Mouse (Mus musculus) midbrain, postnatal 0 days (tissue): ENCODE data around the gene Sf3a2. TPM values are rescaled to one million over a fixed set of nuclear protein-coding genes. Genes with fewer than 3 reads are reported as not detected.

Source experiments
- ATAC-seq: fragments of 200-750 bp; cut with Nextera tagmentation; 2 replicates; pipeline ENCODE4 v1.8.0; 2017; ENCODE audit warnings: moderate number of reproducible peaks, mild to moderate bottlenecking, moderate TSS enrichment, moderate library complexity; ENCODE audit not compliant: low FRiP score
- DNase-seq: peaks from one replicate; pipeline ENCODE4 v3.0.0-alpha.2; 2015; ENCODE audit warnings: low spot score
- H3K27ac ChIP-seq: fragments of 300-500 bp; sonication (generic); 2 replicates; pipeline ENCODE4 v1.5.1; 2014; ENCODE audit warnings: low read depth, mild to moderate bottlenecking, low read length, mixed read lengths
- H3K27me3 ChIP-seq: fragments of 300-500 bp; sonication (generic); 2 replicates; pipeline ENCODE4 v1.6.1; 2014; ENCODE audit warnings: low read length, control low read depth, mixed read lengths; ENCODE audit not compliant: insufficient read depth
- H3K36me3 ChIP-seq: fragments of 300-500 bp; sonication (generic); 2 replicates; pipeline ENCODE4 v1.6.1; 2014; ENCODE audit warnings: low read length, control low read depth, mixed read lengths; ENCODE audit not compliant: insufficient read depth
- H3K4me1 ChIP-seq: fragments of 300-500 bp; sonication (generic); 2 replicates; pipeline ENCODE4 v1.6.1; 2014; ENCODE audit warnings: mild to moderate bottlenecking, control low read depth, antibody characterized with exemption, low read length, mixed read lengths; ENCODE audit not compliant: insufficient read depth
- H3K4me2 ChIP-seq: fragments of 300-500 bp; sonication (generic); 2 replicates; pipeline ENCODE4 v1.6.1; 2014; ENCODE audit warnings: low read depth, mild to moderate bottlenecking, low read length, mixed read lengths; ENCODE audit not compliant: poor library complexity, severe bottlenecking
- H3K4me3 ChIP-seq: fragments of 300-500 bp; sonication (generic); 2 replicates; pipeline ENCODE4 v1.5.1; 2014; ENCODE audit warnings: low read depth, mild to moderate bottlenecking, low read length, moderate library complexity
- H3K9ac ChIP-seq: fragments of 300-500 bp; sonication (generic); replicated peaks from 2 replicates; pipeline ENCODE4 v1.6.1; 2014; ENCODE audit warnings: mild to moderate bottlenecking, low read length, moderate library complexity, mixed read lengths; ENCODE audit not compliant: poor library complexity, severe bottlenecking
- H3K9me3 ChIP-seq: fragments of 300-500 bp; sonication (generic); 2 replicates; pipeline ENCODE4 v1.6.1; 2016; ENCODE audit warnings: low read length, control low read depth
- CTCF ChIP-seq: IDR thresholded peaks from 2 replicates; pipeline ENCODE4 v1.5.1; 2016; ENCODE audit warnings: antibody characterized with exemption, mild to moderate bottlenecking
- WGBS: fragments of 180-500 bp; shearing (Covaris S2); extraction: QIAGEN DNeasy Blood & Tissue Kit; methylation state at CpG from one replicate; pipeline ENCODE4 v1.1.7; 2014; 5-methylcytosine and 5-hydroxymethylcytosine counted together
- polyA plus RNA-seq: library from polyadenylated mRNA; unstranded; fragments of >200 nt; fragmentation: Nextera tagmentation; extraction: Ambion mirVana; gene quantifications from 2 replicates; pipeline ENCODE4 v1.2.1, GENCODE M21; 2015
- total RNA-seq: library from RNA; depleted of rRNA; stranded (reverse); fragments of >200 nt; gene quantifications from 2 replicates; pipeline ENCODE4 v1.2.3, GENCODE M21; 2014

Gene Sf3a2
- total and polyA plus RNA-seq, 2 experiments from 2014 or later: 18.3 to 64.3 TPM

GRCm38 (mm10) chr10:80779565-80779964, 18.4 kb upstream of the Sf3a2 start:
- Histone ChIP-seq H3K27ac (no peak overlapping the region), H3K9ac (no peak overlapping the region), H3K27me3 (no peaks in the 10 kb centered on the region), H3K9me3 (no peaks in the 10 kb centered on the region), H3K36me3 (peaks cover 83% of the 10 kb centered on the region), H3K4me3 (no peak overlapping the region), H3K4me1 (no peaks in the 10 kb centered on the region), H3K4me2 (no peak overlapping the region)
- no peak for DNase-seq
- TF ChIP-seq CTCF: no peak
- no peak for ATAC-seq

GRCm38 (mm10) chr10:80784302-80784701, 13.7 kb upstream of the Sf3a2 start:
- Histone ChIP-seq H3K27ac (no peak overlapping the region), H3K4me2 (no peak overlapping the region), H3K9me3 (no peaks in the 10 kb centered on the region), H3K4me3 (no peak overlapping the region), H3K27me3 (no peaks in the 10 kb centered on the region), H3K4me1 (no peaks in the 10 kb centered on the region), H3K36me3 (peaks cover 95% of the 10 kb centered on the region), H3K9ac (no peak overlapping the region)
- ATAC-seq (no peak), DNase-seq (no peak)
- WGBS: 100% methylated on average over 2 of the region's 2 CpGs
- TF ChIP-seq CTCF: no peak

DNA sequence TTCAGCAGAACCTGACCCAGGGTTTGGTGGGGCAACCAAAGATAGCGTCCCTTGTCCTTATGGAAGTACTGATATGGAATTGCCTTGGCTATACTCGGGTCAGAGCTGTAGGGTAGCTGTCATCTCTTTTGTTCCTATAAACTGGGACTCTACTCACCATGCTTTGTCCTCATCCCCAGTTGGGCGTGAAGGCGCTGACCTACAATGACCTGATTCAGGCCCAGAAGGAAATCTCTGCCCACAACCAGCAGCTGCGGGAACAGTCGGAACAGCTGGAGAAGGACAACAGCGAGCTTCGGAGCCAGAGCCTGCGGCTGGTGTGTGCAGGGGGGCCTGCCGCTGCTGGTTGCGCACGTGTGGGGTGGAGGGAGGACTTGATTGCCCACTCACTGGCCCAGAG, 13.1 kb upstream of the Sf3a2 start:
- 74% methylated on average over 12 of the region's 12 CpGs for WGBS
- no peak overlapping the region for H3K27ac ChIP-seq
- no peak for TF ChIP-seq CTCF

DNA sequence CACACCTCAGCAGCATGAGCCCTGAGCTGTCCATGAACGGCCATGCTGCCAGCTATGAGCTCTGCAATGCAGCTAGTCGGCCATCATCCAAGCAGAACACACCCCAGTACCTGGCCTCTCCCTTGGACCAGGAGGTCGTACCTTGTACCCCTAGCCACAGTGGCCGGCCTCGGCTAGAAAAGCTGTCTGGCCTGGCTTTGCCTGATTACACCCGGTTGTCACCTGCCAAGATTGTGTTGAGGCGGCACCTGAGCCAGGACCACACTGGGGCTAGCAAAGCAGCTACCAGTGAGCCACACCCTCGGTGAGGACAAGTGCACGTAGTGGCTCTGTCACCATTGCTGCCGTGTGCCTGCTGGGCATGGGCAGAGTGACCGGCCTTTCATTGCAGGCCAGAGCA, 12.0 kb upstream of the Sf3a2 start:
- H3K9me3 ChIP-seq: no peaks in the 10 kb centered on the region
- WGBS: 97% methylated on average over 11 of the region's 11 CpGs
- no peak for ATAC-seq

More for the DNA sequence above, 13.1 kb upstream of the Sf3a2 start:
- Histone ChIP-seq H3K4me2 (no peak overlapping the region), H3K36me3 (peaks cover 94% of the 10 kb centered on the region), H3K4me3 (no peak overlapping the region), H3K9me3 (no peaks in the 10 kb centered on the region), H3K27me3 (no peaks in the 10 kb centered on the region), H3K4me1 (no peaks in the 10 kb centered on the region), H3K9ac (no peak overlapping the region)
- DNase-seq: no peak
- no peak for ATAC-seq

GRCm38 (mm10) chr10:80787517-80787916, 10.5 kb upstream of the Sf3a2 start:
- TF ChIP-seq CTCF: no peak
- H3K4me3 ChIP-seq: no peak overlapping the region
- ATAC-seq (no peak), DNase-seq (no peak)
- H3K36me3 ChIP-seq: peaks cover 95% of the 10 kb centered on the region
- H3K9me3 ChIP-seq: no peaks in the 10 kb centered on the region
- H3K4me1 ChIP-seq: no peaks in the 10 kb centered on the region
- H3K9ac ChIP-seq: no peak overlapping the region
- no peaks in the 10 kb centered on the region for H3K27me3 ChIP-seq
- 79% methylated on average over 2 of the region's 2 CpGs for WGBS
- no peak overlapping the region for H3K4me2 ChIP-seq
- no peak overlapping the region for H3K27ac ChIP-seq

More for the DNA sequence above, 12.0 kb upstream of the Sf3a2 start:
- no peak overlapping the region for H3K27ac ChIP-seq
- no peaks in the 10 kb centered on the region for H3K27me3 ChIP-seq
- H3K4me1 ChIP-seq: no peaks in the 10 kb centered on the region
- no peak for DNase-seq
- no peak for TF ChIP-seq CTCF
- no peak overlapping the region for H3K9ac ChIP-seq
- no peak overlapping the region for H3K4me3 ChIP-seq
- H3K36me3 ChIP-seq: peaks cover 94% of the 10 kb centered on the region
- H3K4me2 ChIP-seq: no peak overlapping the region

DNA sequence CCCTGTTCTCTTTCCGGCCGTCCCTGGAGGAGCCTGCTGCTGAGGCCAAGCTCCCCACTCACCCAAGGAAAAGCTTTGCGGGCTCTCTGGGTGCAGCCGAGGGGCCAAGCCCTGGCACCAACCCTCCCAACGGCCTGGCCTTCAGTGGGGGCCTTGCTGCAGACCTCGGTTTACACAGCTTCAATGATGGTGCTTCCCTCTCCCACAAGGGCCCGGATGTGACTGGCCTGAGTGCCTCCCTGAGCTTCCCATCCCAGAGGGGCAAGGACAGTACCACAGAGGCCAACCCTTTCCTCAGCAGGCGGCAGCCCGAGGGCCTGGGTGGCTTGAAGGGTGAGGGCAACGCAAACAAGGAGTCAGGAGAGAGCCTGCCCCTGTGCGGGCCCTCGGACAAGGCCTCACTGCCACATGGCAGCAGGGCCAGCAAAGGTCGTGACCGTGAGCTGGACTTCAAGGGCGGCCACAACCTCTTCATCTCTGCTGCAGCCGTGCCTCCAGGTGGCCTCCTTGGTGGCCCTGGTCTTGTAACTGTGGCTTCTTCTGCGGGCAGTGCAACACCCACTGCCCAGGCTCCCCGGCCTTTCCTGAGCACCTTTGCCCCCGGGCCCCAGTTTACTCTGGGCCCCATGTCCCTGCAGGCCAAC, 7.1 kb upstream of the Sf3a2 start:
- H3K27me3 ChIP-seq: no peaks in the 10 kb centered on the region
- H3K4me1 ChIP-seq: no peaks in the 10 kb centered on the region
- no peak overlapping the region for H3K9ac ChIP-seq
- no peak overlapping the region for H3K4me2 ChIP-seq
- DNase-seq (no peak), ATAC-seq (no peak)
- peaks cover 86% of the 10 kb centered on the region for H3K36me3 ChIP-seq
- WGBS: 90% methylated on average over 19 of the region's 19 CpGs
- no peak for TF ChIP-seq CTCF
- H3K9me3 ChIP-seq: no peaks in the 10 kb centered on the region
- no peak overlapping the region for H3K27ac ChIP-seq
- H3K4me3 ChIP-seq: no peak overlapping the region
